Mouse (Mus musculus) cerebellum, postnatal 14 days (tissue): Measurements from ENCODE around the gene Hp1bp3.

Source experiments
- DNase-seq, 2 experiments: peaks; one replicate each; pipeline ENCODE4 v3.0.0; 2021; ENCODE audit warnings: mixed read lengths in 2 of 2

The Hp1bp3 gene

GRCm38 (mm10) chr4:138223623-138224022, 7.5 kb downstream of the Hp1bp3 start:
- no peak for DNase-seq

GRCm38 (mm10) chr4:138246756-138247665, 30.9 kb downstream of the Hp1bp3 start:
- no peak for DNase-seq

GRCm38 (mm10) chr4:138250088-138250960, 34.2 kb downstream of the Hp1bp3 start, which contains the start of the genes Sh2d5 and Kif17:
Gene Sh2d5 (plus strand): TSS chr4:138250403.
Gene Kif17 (plus strand): TSS chr4:138250435.
- DNase-seq, result peak; percentile 96

- peak; percentile 21 to 27 for DNase-seq
Observed at GRCm38 (mm10) chr4:138251819-138252218, 35.7 kb downstream of the Hp1bp3 start.

GRCm38 (mm10) chr4:138252231-138252630, 36.1 kb downstream of the Hp1bp3 start:
- no peak for DNase-seq

GRCm38 (mm10) chr4:138257116-138257687, 41.1 kb downstream of the Hp1bp3 start:
- DNase-seq, result no peak

GRCm38 (mm10) chr4:138258663-138259062, 42.6 kb downstream of the Hp1bp3 start:
- no peak for DNase-seq

GRCm38 (mm10) chr4:138259482-138259881, 43.4 kb downstream of the Hp1bp3 start:
- DNase-seq, result no peak

GRCm38 (mm10) chr4:138261843-138262681, 46.0 kb downstream of the Hp1bp3 start:
- DNase-seq, result peak; percentile 93 to 95

- no peak for DNase-seq
Observed at GRCm38 (mm10) chr4:138267869-138268268, 51.8 kb downstream of the Hp1bp3 start.

- DNase-seq, result no peak
Observed at GRCm38 (mm10) chr4:138272011-138272997, 56.2 kb downstream of the Hp1bp3 start.

GRCm38 (mm10) chr4:138278346-138278745, 62.2 kb downstream of the Hp1bp3 start:
- DNase-seq, result no peak

- DNase-seq, result peak; percentile 67 to 78
Observed at GRCm38 (mm10) chr4:138282834-138283233, 66.7 kb downstream of the Hp1bp3 start.

GRCm38 (mm10) chr4:138286411-138286810, 70.3 kb downstream of the Hp1bp3 start:
- DNase-seq, result no peak

GRCm38 (mm10) chr4:138288691-138289090, 72.6 kb downstream of the Hp1bp3 start:
- no peak for DNase-seq

GRCm38 (mm10) chr4:138292028-138292427, 75.9 kb downstream of the Hp1bp3 start:
- DNase-seq, result no peak

- DNase-seq, result peak in 1 of 2 experiments; percentile 51
Observed at GRCm38 (mm10) chr4:138293261-138293948, 77.3 kb downstream of the Hp1bp3 start.

- no peak for DNase-seq
Observed at GRCm38 (mm10) chr4:138293949-138294550, 78.0 kb downstream of the Hp1bp3 start.
